Mouse (Mus musculus) heart, adult 2 months (tissue): ENCODE measurements around the gene Med7. TPM values are rescaled to one million over a fixed set of nuclear protein-coding genes. Genes with fewer than 3 reads are reported as not detected.

Experiments used
- DNase-seq, 2 experiments: peaks; one replicate each; pipeline ENCODE4 v3.0.0; 2021
- H3K27ac ChIP-seq: fragments of 200-600 bp; 2 replicates; pipeline ENCODE4 v1.8.1; 2022
- H3K27me3 ChIP-seq: fragments of 200-500 bp; 2 replicates; pipeline ENCODE4 v1.6.1; 2012; ENCODE audit warnings: mild to moderate bottlenecking, low read length, inconsistent platforms, mixed read lengths; ENCODE audit not compliant: control insufficient read depth, insufficient read depth
- H3K36me3 ChIP-seq: fragments of 200-500 bp; 2 replicates; pipeline ENCODE4 v1.6.1; 2012; ENCODE audit warnings: low read length, inconsistent platforms; ENCODE audit not compliant: control insufficient read depth, insufficient read depth
- H3K4me1 ChIP-seq: fragments of 200-500 bp; 2 replicates; pipeline ENCODE4 v1.6.1; 2011; ENCODE audit warnings: low read length; ENCODE audit not compliant: control insufficient read depth, insufficient read depth
- H3K4me3 ChIP-seq: fragments of 200-600 bp; 2 replicates; pipeline ENCODE4 v1.8.1; 2022
- H3K79me2 ChIP-seq: fragments of 200-500 bp; replicated peaks from 2 replicates; pipeline ENCODE4 v1.6.1; 2012; ENCODE audit warnings: mild to moderate bottlenecking, inconsistent platforms, low read length, moderate library complexity, mixed read lengths; ENCODE audit not compliant: control insufficient read depth, insufficient read depth
- H3K9ac ChIP-seq: fragments of 200-500 bp; 2 replicates; pipeline ENCODE4 v1.6.1; 2012; ENCODE audit warnings: low read depth, mild to moderate bottlenecking, control low read depth, inconsistent platforms, low read length, mixed read lengths
- CTCF ChIP-seq: fragments of 200-600 bp; IDR thresholded peaks from 2 replicates; pipeline ENCODE4 v1.8.1; 2022; ENCODE audit warnings: antibody characterized with exemption, mild to moderate bottlenecking, moderate library complexity
- EP300 ChIP-seq: fragments of 200-500 bp; IDR thresholded peaks from 2 replicates; pipeline ENCODE4 v1.6.1; 2011; ENCODE audit warnings: low read depth, low read length, control low read depth; ENCODE audit not compliant: insufficient read depth
- POLR2A ChIP-seq: fragments of 200-500 bp; IDR thresholded peaks from 2 replicates; pipeline ENCODE4 v1.6.1; 2011; ENCODE audit warnings: mild to moderate bottlenecking, low read depth, low read length, control low read depth; ENCODE audit not compliant: insufficient read depth
- WGBS: fragments of 180-500 bp; shearing (Covaris S2); methylation state at CpG from one replicate; pipeline ENCODE4 v1.1.7; 2018; 5-methylcytosine and 5-hydroxymethylcytosine counted together
- intact Hi-C: fragments of 180-260 bp; cut with DNase I; formaldehyde crosslinking; loops from one replicate; pipeline ENCODE4 v1.15.1; 2025
- long read RNA-seq: library from polyadenylated mRNA; stranded (forward); transcript quantifications from one replicate; pipeline ENCODE4 v2.0.0, GENCODE M21; 2021
- polyA plus RNA-seq: library from polyadenylated mRNA; depleted of rRNA; stranded (reverse); fragments of >200 nt; gene quantifications from 2 replicates; pipeline ENCODE4 v1.2.3, GENCODE M21; 2012; rRNA removed
- total RNA-seq, 2 experiments: library from RNA; stranded (reverse); gene quantifications; 2 replicates each; pipeline ENCODE4 v1.2.3; 2021

Gene Med7
- total RNA-seq (10 to 100 TPM; 16.8 to 17.1 TPM), polyA plus RNA-seq (8.1 and 16.5 TPM in 2 replicates)
- long read RNA-seq, transcript Med7-203 (3 exons, 2,547 nt) = major isoform, 8 of 13 reads
- long read RNA-seq, partial matches to known transcripts = 0 of 13 reads
- long read RNA-seq, other reads (novel, unspliced or antisense) = 0 of 13 reads

- Histone ChIP-seq H3K4me3 (peak within 1 kb of the TSS; percentile 99), H3K27ac (peak within 1 kb of the TSS; percentile 95), H3K9ac (peak within 1 kb of the TSS; percentile 92), H3K79me2 (no peaks in the 10 kb centered on the region), H3K27me3 (no peaks in the 10 kb centered on the region), H3K36me3 (peaks cover 9% of the 10 kb centered on the region), H3K4me1 (peaks cover 3% of the 10 kb centered on the region)
- peak; percentile 90 to 96 for DNase-seq
- intact Hi-C loops = loop anchor here (10.0 kb wide), 1 partner anchor 482 kb away; the partner anchor contains the start of gene Thg1l
- TF ChIP-seq CTCF (no peak), POLR2A (peak; percentile 81), EP300 (0 out of 2 replicates have a peak, but pooled peaks have one; percentile 22)
- WGBS = under 1% methylated on average over 59 of the region's 59 CpGs
These were observed at the start of gene Med7 for GRCm38 (mm10) chr11:46436760-46437458. Gene Med7 (plus strand): TSS chr11:46436925.

GRCm38 (mm10) chr11:46387061-46387460, 49.7 kb upstream of the Med7 start:
- Histone ChIP-seq H3K27ac (no peak overlapping the region), H3K79me2 (no peaks in the 10 kb centered on the region), H3K36me3 (no peaks in the 10 kb centered on the region), H3K9ac (no peak overlapping the region), H3K4me3 (no peak overlapping the region), H3K27me3 (no peaks in the 10 kb centered on the region), H3K4me1 (no peaks in the 10 kb centered on the region)
- intact Hi-C loops = no loop called here
- WGBS = 89% methylated on average over 8 of the region's 8 CpGs
- no peak for DNase-seq
- TF ChIP-seq EP300 = no peak
- no peak for TF ChIP-seq CTCF
- no peak for TF ChIP-seq POLR2A

GRCm38 (mm10) chr11:46388438-46388837, 48.3 kb upstream of the Med7 start:
- intact Hi-C loops = no loop called here
- DNase-seq = no peak
- WGBS = 77% methylated on average over 6 of the region's 6 CpGs
- Histone ChIP-seq H3K36me3 (no peaks in the 10 kb centered on the region), H3K27me3 (no peaks in the 10 kb centered on the region), H3K4me1 (no peaks in the 10 kb centered on the region), H3K9ac (no peak overlapping the region), H3K27ac (no peak overlapping the region), H3K4me3 (no peak overlapping the region), H3K79me2 (no peaks in the 10 kb centered on the region)
- TF ChIP-seq CTCF (no peak), POLR2A (no peak), EP300 (no peak)

GRCm38 (mm10) chr11:46389336-46390117, 47.2 kb upstream of the Med7 start, which contains the start of gene Itk:
Gene Itk (minus strand): TSS chr11:46389515.
- Histone ChIP-seq H3K79me2 (no peaks in the 10 kb centered on the region), H3K27me3 (no peaks in the 10 kb centered on the region), H3K27ac (no peak within 1 kb of the TSS), H3K9ac (no peak within 1 kb of the TSS), H3K4me3 (no peak within 1 kb of the TSS), H3K36me3 (no peaks in the 10 kb centered on the region), H3K4me1 (no peaks in the 10 kb centered on the region)
- WGBS = 74% methylated on average over 13 of the region's 13 CpGs
- intact Hi-C loops = no loop called here
- DNase-seq = no peak
- TF ChIP-seq CTCF (no peak), POLR2A (no peak), EP300 (no peak)

- DNase-seq = no peak
- Histone ChIP-seq H3K27ac (no peak overlapping the region), H3K36me3 (no peaks in the 10 kb centered on the region), H3K4me3 (no peak overlapping the region), H3K4me1 (no peaks in the 10 kb centered on the region), H3K9ac (no peak overlapping the region), H3K79me2 (no peaks in the 10 kb centered on the region), H3K27me3 (no peaks in the 10 kb centered on the region)
- intact Hi-C loops = no loop called here
- TF ChIP-seq CTCF (no peak), POLR2A (no peak), EP300 (no peak)
- WGBS = 41% methylated on average over 3 of the region's 3 CpGs
These were observed 46.1 kb upstream of the Med7 start for GRCm38 (mm10) chr11:46390621-46391020.
